Mouse (Mus musculus) olfactory bulb, adult 2 months (tissue): ENCODE measurements around the gene Ethe1.

Experiments
- CTCF ChIP-seq: fragments of 200-500 bp; IDR thresholded peaks from 2 replicates; pipeline ENCODE4 v1.5.1; 2012; ENCODE audit warnings: low read depth, mild to moderate bottlenecking, low read length, moderate library complexity; ENCODE audit not compliant: insufficient read depth
- POLR2A ChIP-seq: fragments of 200-500 bp; IDR thresholded peaks from 2 replicates; pipeline ENCODE4 v1.6.1; 2012; ENCODE audit warnings: mild to moderate bottlenecking, low read depth, low read length, moderate library complexity; ENCODE audit not compliant: insufficient read depth

DNA sequence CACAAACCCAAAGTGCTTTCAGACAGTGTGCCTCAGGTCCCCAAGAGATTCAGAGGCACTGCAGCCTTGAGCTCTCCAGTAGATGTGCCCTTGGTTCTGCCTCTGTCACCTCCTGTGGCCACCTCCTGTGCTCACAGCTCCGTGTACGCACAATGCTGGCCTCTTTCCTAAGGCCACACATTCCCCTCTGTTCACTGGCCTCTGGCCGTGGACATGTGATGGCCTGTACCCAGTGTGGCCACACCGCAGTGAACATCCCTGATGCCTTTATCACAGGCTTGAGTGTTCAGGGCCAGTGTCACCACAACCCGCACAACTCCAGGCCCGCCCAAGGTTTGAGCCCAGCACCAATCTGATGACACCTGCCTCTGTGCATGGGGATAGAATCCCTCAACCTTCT lies 2.5 kb upstream of the Ethe1 start:
- TF ChIP-seq POLR2A = no peak
- TF ChIP-seq CTCF = no peak
